Mouse (Mus musculus) liver, adult 10 weeks (tissue): ENCODE results near the gene Trem1. TPM values are rescaled to one million over a fixed set of nuclear protein-coding genes. Genes with fewer than 3 reads are reported as not detected.

ENCODE experiments used
- polyA plus RNA-seq: library from polyadenylated mRNA; stranded (reverse); fragments of 350-450 nt; fragmentation: Illumina TruSeq; extraction: RNeasy Lipid Tissue Mini Kit (QIAGEN cat#74804); gene quantifications from one replicate; pipeline ENCODE4 v1.2.3, GENCODE M21; 2014; ENCODE audit warnings: low read depth, low replicate concordance

Trem1 gene
- polyA plus RNA-seq, result not detected

GRCm38 (mm10) chr17:48232518-48232917, at the start of gene Trem1:
Gene Trem1, plus strand, starts transcription at chr17:48232768.

GRCm38 (mm10) chr17:48247221-48247928, 14.8 kb downstream of the Trem1 start, which contains the start of gene Trem3:
Gene Trem3, plus strand, starts transcription at chr17:48247777.

DNA sequence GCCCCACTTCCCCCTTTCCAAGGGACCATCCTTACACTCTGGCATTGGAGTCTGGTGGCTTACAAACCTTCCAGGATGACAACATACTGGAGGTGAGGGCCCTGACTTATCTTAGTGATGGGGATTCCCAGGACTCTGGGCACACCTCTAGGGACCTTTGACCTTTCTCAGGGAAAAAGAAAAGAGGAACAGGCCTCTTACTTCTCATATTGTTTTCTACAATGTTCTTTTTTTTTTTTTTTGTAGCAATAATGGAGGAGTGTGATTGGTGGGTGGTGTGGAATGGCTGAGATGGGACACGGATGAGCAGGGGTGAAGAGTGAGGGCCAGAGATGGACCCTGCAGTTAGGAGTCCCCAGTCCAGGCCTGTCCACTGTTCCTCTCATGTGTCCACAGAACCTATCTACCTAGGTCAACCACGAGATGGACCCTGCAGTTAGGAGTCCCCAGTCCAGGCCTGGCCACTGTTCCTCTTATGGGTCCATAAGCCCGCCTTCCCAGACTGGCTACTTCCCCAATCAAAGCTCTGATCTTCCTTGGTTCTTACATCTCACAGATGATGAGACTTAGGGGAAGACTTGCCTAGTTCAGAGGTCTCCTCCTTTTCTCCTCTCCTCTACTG, 31.3 kb downstream of the Trem1 start, which contains the start of gene Treml4:
Gene Treml4, plus strand, starts transcription at position 555 of the 622 bp plus-strand sequence.

Other genes starting within 250 kb of the Trem1 start
- not detected for gene 1700122O11Rik, start 194.5 kb upstream of the Trem1 start, polyA plus RNA-seq
- gene 1700067P10Rik, start 143.4 kb upstream of the Trem1 start, polyA plus RNA-seq, result not detected
- not detected for gene 9830107B12Rik, start 86.5 kb upstream of the Trem1 start, polyA plus RNA-seq
- gene A530064D06Rik, start 65.5 kb upstream of the Trem1 start, polyA plus RNA-seq, result 0.48 TPM
- not detected for gene Trem3, start 15.0 kb downstream of the Trem1 start, polyA plus RNA-seq
- gene Treml4, start 31.5 kb downstream of the Trem1 start, polyA plus RNA-seq, result 2.3 TPM
- not detected for gene Treml2, start 66.7 kb downstream of the Trem1 start, polyA plus RNA-seq
- 0.40 TPM for gene B430306N03Rik, start 83.4 kb downstream of the Trem1 start, polyA plus RNA-seq
- gene Trem2, start 113.6 kb downstream of the Trem1 start, polyA plus RNA-seq, result not detected
- gene Treml1, start 127.1 kb downstream of the Trem1 start, polyA plus RNA-seq, result not detected
- gene Nfya, start 177.1 kb downstream of the Trem1 start, polyA plus RNA-seq, result 5.0 TPM
- 38.1 TPM for gene Oard1, start 177.2 kb downstream of the Trem1 start, polyA plus RNA-seq
- gene Apobec2, start 200.2 kb downstream of the Trem1 start, polyA plus RNA-seq, result not detected
- gene Tspo2, start 218.8 kb downstream of the Trem1 start, polyA plus RNA-seq, result not detected
- not detected for gene Unc5cl, start 222.1 kb downstream of the Trem1 start, polyA plus RNA-seq